Mouse (Mus musculus) lung, adult 2 months (tissue): ENCODE measurements around the gene Cpm.

Experiments used
- CTCF ChIP-seq: fragments of 200-500 bp; IDR thresholded peaks from 2 replicates; pipeline ENCODE4 v1.5.1; 2011; ENCODE audit warnings: mild to moderate bottlenecking, low read length, control low read depth; ENCODE audit not compliant: insufficient read depth
- POLR2A ChIP-seq: fragments of 200-500 bp; IDR thresholded peaks from 2 replicates; pipeline ENCODE4 v1.6.1; 2011; ENCODE audit warnings: low read depth, mild to moderate bottlenecking, control low read depth, low read length, borderline replicate concordance; ENCODE audit errors: extremely low read depth

GRCm38 (mm10) chr10:117623358-117623757, 5.9 kb upstream of the Cpm start:
- TF ChIP-seq CTCF, result no peak
- TF ChIP-seq POLR2A, result no peak
